Mouse (Mus musculus) olfactory bulb, adult 2 months (tissue): ENCODE results near the gene Thsd4.

Experiments used
- CTCF ChIP-seq: fragments of 200-500 bp; IDR thresholded peaks from 2 replicates; pipeline ENCODE4 v1.5.1; 2012; ENCODE audit warnings: low read depth, mild to moderate bottlenecking, low read length, moderate library complexity; ENCODE audit not compliant: insufficient read depth
- POLR2A ChIP-seq: fragments of 200-500 bp; IDR thresholded peaks from 2 replicates; pipeline ENCODE4 v1.6.1; 2012; ENCODE audit warnings: mild to moderate bottlenecking, low read depth, low read length, moderate library complexity; ENCODE audit not compliant: insufficient read depth

DNA sequence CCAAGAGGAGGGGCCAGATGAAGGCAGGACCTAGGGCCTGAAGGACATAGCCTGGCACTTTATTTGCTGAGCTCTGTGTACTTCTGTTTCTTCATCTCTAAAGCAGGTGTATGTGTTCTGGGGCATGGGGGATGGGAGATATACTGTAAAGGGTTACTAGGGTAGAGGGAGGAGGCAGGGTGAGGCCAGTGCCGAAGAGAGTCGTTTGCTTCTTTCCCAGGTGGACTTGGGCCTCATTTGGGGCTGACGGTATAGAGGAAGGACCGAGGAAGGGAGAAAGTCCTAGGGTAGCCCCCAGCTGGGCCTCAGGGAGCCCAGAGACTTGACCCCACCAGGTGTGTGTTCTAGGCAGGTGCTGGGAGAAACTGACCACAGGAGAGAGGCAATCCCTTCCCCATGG is 569.9 kb downstream of the Thsd4 start:
- TF ChIP-seq CTCF, result no peak
- no peak for TF ChIP-seq POLR2A
